Mouse (Mus musculus) hindbrain, embryonic 16.5 days (tissue): ENCODE measurements around the gene Srebf2. TPM values are rescaled to one million over a fixed set of nuclear protein-coding genes. Genes with fewer than 3 reads are reported as not detected.

Experiments
- ATAC-seq: fragments of 200-750 bp; cut with Nextera tagmentation; 2 replicates; pipeline ENCODE4 v1.8.0; 2017; ENCODE audit warnings: moderate TSS enrichment, moderate library complexity
- H3K27ac ChIP-seq: fragments of 300-500 bp; sonication (generic); 2 replicates; pipeline ENCODE4 v1.5.1; 2014; ENCODE audit warnings: low read depth, mild to moderate bottlenecking, control low read depth, low read length, moderate library complexity
- H3K27me3 ChIP-seq: fragments of 300-500 bp; sonication (generic); replicated peaks from 2 replicates; pipeline ENCODE4 v1.6.1; 2014; ENCODE audit warnings: low read length; ENCODE audit not compliant: control insufficient read depth, insufficient read depth
- H3K36me3 ChIP-seq: fragments of 300-500 bp; sonication (generic); 2 replicates; pipeline ENCODE4 v1.6.1; 2014; ENCODE audit warnings: mild to moderate bottlenecking, low read length, moderate library complexity, mixed read lengths; ENCODE audit not compliant: control insufficient read depth, insufficient read depth
- H3K4me1 ChIP-seq: fragments of 300-500 bp; sonication (generic); 2 replicates; pipeline ENCODE4 v1.6.1; 2014; ENCODE audit warnings: low read depth, low read length; ENCODE audit not compliant: control insufficient read depth, insufficient read depth
- H3K4me2 ChIP-seq: fragments of 300-500 bp; sonication (generic); 2 replicates; pipeline ENCODE4 v1.6.1; 2014; ENCODE audit warnings: mild to moderate bottlenecking, low read length, control low read depth, moderate library complexity
- H3K4me3 ChIP-seq: fragments of 300-500 bp; sonication (generic); 2 replicates; pipeline ENCODE4 v1.5.1; 2014; ENCODE audit warnings: mild to moderate bottlenecking, low read length, control low read depth, moderate library complexity
- H3K9ac ChIP-seq: fragments of 300-500 bp; sonication (generic); 2 replicates; pipeline ENCODE4 v1.6.1; 2014; ENCODE audit warnings: low read depth, mild to moderate bottlenecking, control low read depth, low read length, moderate library complexity
- H3K9me3 ChIP-seq: fragments of 300-500 bp; sonication (generic); 2 replicates; pipeline ENCODE4 v1.6.1; 2014; ENCODE audit warnings: mild to moderate bottlenecking, low read length, moderate library complexity; ENCODE audit not compliant: control insufficient read depth
- WGBS: fragments of 180-500 bp; shearing (Covaris S2); extraction: QIAGEN DNeasy Blood & Tissue Kit; methylation state at CpG from one replicate; pipeline ENCODE4 v1.1.7; 2014; 5-methylcytosine and 5-hydroxymethylcytosine counted together
- polyA plus RNA-seq: library from polyadenylated mRNA; unstranded; fragments of >200 nt; fragmentation: Nextera tagmentation; extraction: Ambion mirVana; gene quantifications from 2 replicates; pipeline ENCODE4 v1.2.1, GENCODE M21; 2015

The Srebf2 gene
- polyA plus RNA-seq, 1 experiment from 2014 or later: 179 TPM

GRCm38 (mm10) chr15:82163356-82164060 is 16.5 kb downstream of the Srebf2 start:
- H3K4me2 ChIP-seq: no peak overlapping the region
- H3K27ac ChIP-seq: 0 out of 2 replicates have a peak overlapping the region, but pooled peaks have one; percentile 4
- no peaks in the 10 kb centered on the region for H3K36me3 ChIP-seq
- H3K9me3 ChIP-seq: no peaks in the 10 kb centered on the region
- H3K27me3 ChIP-seq: no peaks in the 10 kb centered on the region
- no peak overlapping the region for H3K4me3 ChIP-seq
- WGBS: 84% methylated on average over 10 of the region's 10 CpGs
- ATAC-seq: no peak
- H3K4me1 ChIP-seq: peaks cover 35% of the 10 kb centered on the region
- H3K9ac ChIP-seq: no peak overlapping the region

GRCm38 (mm10) chr15:82164061-82164399 is 17.0 kb downstream of the Srebf2 start:
- Histone ChIP-seq H3K9ac (no peak overlapping the region), H3K27me3 (no peaks in the 10 kb centered on the region), H3K4me1 (peaks cover 32% of the 10 kb centered on the region), H3K36me3 (no peaks in the 10 kb centered on the region), H3K4me3 (no peak overlapping the region), H3K9me3 (no peaks in the 10 kb centered on the region), H3K27ac (0 out of 2 replicates have a peak overlapping the region, but pooled peaks have one; percentile 4), H3K4me2 (no peak overlapping the region)
- WGBS: 56% methylated on average over 4 of the region's 4 CpGs
- no peak; the same call in 1 of the 2 replicates for ATAC-seq

- H3K36me3 ChIP-seq: no peaks in the 10 kb centered on the region
- H3K9ac ChIP-seq: no peak overlapping the region
- no peak overlapping the region for H3K4me2 ChIP-seq
- H3K27ac ChIP-seq: no peak overlapping the region
- H3K4me3 ChIP-seq: no peak overlapping the region
- H3K4me1 ChIP-seq: peaks cover 35% of the 10 kb centered on the region
- no peak for ATAC-seq
- 77% methylated on average over 7 of the region's 7 CpGs for WGBS
- H3K9me3 ChIP-seq: no peaks in the 10 kb centered on the region
- H3K27me3 ChIP-seq: no peaks in the 10 kb centered on the region
These were observed 17.5 kb downstream of the Srebf2 start for GRCm38 (mm10) chr15:82164496-82164895.

- Histone ChIP-seq H3K36me3 (peaks cover 6% of the 10 kb centered on the region; the same call in 1 of the 2 replicates), H3K4me2 (no peak overlapping the region), H3K9ac (no peak overlapping the region), H3K27ac (no peak overlapping the region), H3K27me3 (no peaks in the 10 kb centered on the region), H3K4me1 (peaks cover 35% of the 10 kb centered on the region), H3K4me3 (no peak overlapping the region), H3K9me3 (no peaks in the 10 kb centered on the region)
- 0 out of 2 replicates have a peak, but pooled peaks have one; percentile 28 for ATAC-seq
- WGBS: 53% methylated on average over 8 of the region's 8 CpGs
These were observed 18.6 kb downstream of the Srebf2 start for GRCm38 (mm10) chr15:82165332-82166239.

- Histone ChIP-seq H3K4me3 (no peak overlapping the region), H3K9me3 (no peaks in the 10 kb centered on the region), H3K4me2 (no peak overlapping the region), H3K9ac (peak overlapping the region; percentile 8; the same call in 1 of the 2 replicates), H3K27me3 (no peaks in the 10 kb centered on the region), H3K27ac (peak overlapping the region; percentile 48; the same call in 1 of the 2 replicates), H3K36me3 (peaks cover 11% of the 10 kb centered on the region; the same call in 1 of the 2 replicates), H3K4me1 (peaks cover 33% of the 10 kb centered on the region)
- no peak for ATAC-seq
- 50% methylated on average over 22 of the region's 22 CpGs for WGBS
These were observed 19.5 kb downstream of the Srebf2 start for GRCm38 (mm10) chr15:82166240-82167100.

- peaks cover 33% of the 10 kb centered on the region for H3K4me1 ChIP-seq
- WGBS: 58% methylated on average over 23 of the region's 23 CpGs
- no peaks in the 10 kb centered on the region for H3K27me3 ChIP-seq
- H3K27ac ChIP-seq: no peak overlapping the region
- no peak overlapping the region for H3K4me3 ChIP-seq
- no peak overlapping the region for H3K9ac ChIP-seq
- peaks cover 11% of the 10 kb centered on the region; the same call in 1 of the 2 replicates for H3K36me3 ChIP-seq
- no peak for ATAC-seq
- no peak overlapping the region for H3K4me2 ChIP-seq
- H3K9me3 ChIP-seq: no peaks in the 10 kb centered on the region
These were observed 20.5 kb downstream of the Srebf2 start for GRCm38 (mm10) chr15:82167201-82168168.

- H3K4me3 ChIP-seq: no peak overlapping the region
- no peaks in the 10 kb centered on the region for H3K9me3 ChIP-seq
- peaks cover 30% of the 10 kb centered on the region for H3K36me3 ChIP-seq
- peaks cover 25% of the 10 kb centered on the region for H3K4me1 ChIP-seq
- H3K4me2 ChIP-seq: no peak overlapping the region
- 81% methylated on average over 5 of the region's 5 CpGs for WGBS
- ATAC-seq: no peak
- no peaks in the 10 kb centered on the region for H3K27me3 ChIP-seq
- no peak overlapping the region for H3K9ac ChIP-seq
- peak overlapping the region; percentile 69 for H3K27ac ChIP-seq
These were observed 22.7 kb downstream of the Srebf2 start for GRCm38 (mm10) chr15:82169671-82170070.
